Mouse (Mus musculus): Measurements from ENCODE around the gene Catsper1. TPM values are rescaled to one million over a fixed set of nuclear protein-coding genes. Genes with fewer than 3 reads are reported as not detected.

Catsper1 gene
- polyA plus RNA-seq, 1 experiment from 2014 or later: not detected

DNA sequence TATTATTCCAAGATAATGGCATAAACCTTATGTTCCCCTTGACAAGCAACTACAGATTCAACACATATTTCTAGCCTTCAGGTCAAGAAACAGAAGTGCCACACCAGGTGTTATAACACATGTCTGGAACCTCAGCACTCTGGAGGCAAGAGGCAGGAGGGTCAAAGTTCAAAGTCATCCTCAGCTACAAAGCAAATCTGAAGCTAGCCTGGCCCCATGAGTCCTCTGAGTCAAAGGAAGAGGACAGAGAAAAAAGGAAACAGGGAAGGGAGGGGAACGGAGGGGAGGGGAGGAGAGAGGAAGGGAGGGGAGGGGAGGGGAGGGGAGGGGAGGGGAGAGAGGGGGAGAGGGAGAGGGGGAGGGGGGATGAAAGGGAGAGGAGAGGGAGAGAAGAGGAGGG, 20.5 kb downstream of the Catsper1 start:
- H3K36me3 ChIP-seq: no peaks in the 10 kb centered on the region
- ATAC-seq (ENCODE audit: insufficient number of reproducible peaks, low FRiP score, low TSS enrichment, low read depth): no peak
- H3K27ac ChIP-seq (replicated peaks): no peak overlapping the region
- no peaks in the 10 kb centered on the region for H3K27me3 ChIP-seq
- no peak overlapping the region for H3K9ac ChIP-seq
- H3K4me3 ChIP-seq (replicated peaks): no peak overlapping the region
- no CpG with 5 or more reads among the region's 1 CpGs for WGBS
- H3K9me3 ChIP-seq (replicated peaks): no peaks in the 10 kb centered on the region
- H3K4me1 ChIP-seq: no peaks in the 10 kb centered on the region
- H3K4me2 ChIP-seq (replicated peaks): no peak overlapping the region

DNA sequence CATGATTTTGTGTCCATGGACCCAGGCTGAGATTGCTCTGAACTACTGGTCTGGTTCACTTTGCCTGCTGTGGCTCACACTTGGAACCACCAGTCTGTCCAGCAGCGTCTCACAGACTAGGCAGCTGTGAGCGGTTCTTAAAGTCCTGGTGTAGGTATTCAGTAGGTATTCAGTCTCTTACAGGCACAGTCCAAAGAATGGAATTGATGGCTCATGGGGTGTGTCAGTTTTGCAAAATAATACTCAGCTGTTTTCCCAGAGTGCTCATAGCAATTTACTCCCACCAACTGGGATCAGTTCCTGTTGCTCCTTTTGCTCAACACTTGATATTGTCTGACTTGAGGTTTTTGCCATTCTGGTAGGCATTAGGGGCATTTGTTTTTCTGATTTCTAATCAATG, 26.6 kb downstream of the Catsper1 start:
- Histone ChIP-seq H3K4me1 (peaks cover 12% of the 10 kb centered on the region), H3K4me2 (replicated peaks) (no peak overlapping the region), H3K36me3 (peaks cover 17% of the 10 kb centered on the region), H3K9ac (no peak overlapping the region), H3K27ac (replicated peaks) (no peak overlapping the region), H3K9me3 (replicated peaks) (no peaks in the 10 kb centered on the region), H3K4me3 (replicated peaks) (no peak overlapping the region), H3K27me3 (no peaks in the 10 kb centered on the region)
- ATAC-seq (ENCODE audit: insufficient number of reproducible peaks, low FRiP score, low TSS enrichment, low read depth): no peak
- 74% methylated on average over 2 of the region's 2 CpGs for WGBS

DNA sequence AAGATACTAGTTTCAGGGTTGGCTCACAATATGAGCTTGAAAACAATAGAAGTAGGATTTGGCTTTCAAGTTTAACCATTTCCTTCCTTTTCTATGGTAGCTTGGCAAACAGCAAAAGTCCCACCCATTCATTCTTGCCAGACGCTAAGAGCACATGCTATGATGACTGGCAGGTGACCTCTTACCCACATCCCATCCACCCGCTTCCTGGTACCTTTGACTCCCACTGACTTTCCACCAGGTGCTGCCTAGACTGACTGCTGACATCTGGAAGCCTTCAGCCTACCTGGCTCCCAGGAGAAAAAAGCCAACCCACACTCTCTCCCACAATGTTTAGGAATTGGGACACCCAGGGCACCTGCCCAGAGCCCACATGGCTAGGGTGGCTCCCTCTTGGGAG, 28.6 kb downstream of the Catsper1 start:
- Histone ChIP-seq H3K27me3 (no peaks in the 10 kb centered on the region), H3K9ac (no peak overlapping the region), H3K27ac (replicated peaks) (no peak overlapping the region), H3K4me3 (replicated peaks) (no peak overlapping the region), H3K4me1 (peaks cover 24% of the 10 kb centered on the region), H3K36me3 (peaks cover 25% of the 10 kb centered on the region), H3K9me3 (replicated peaks) (no peaks in the 10 kb centered on the region), H3K4me2 (replicated peaks) (no peak overlapping the region)
- no peak for ATAC-seq (ENCODE audit: insufficient number of reproducible peaks, low FRiP score, low TSS enrichment, low read depth)
- WGBS: 97% methylated on average over 2 of the region's 2 CpGs

DNA sequence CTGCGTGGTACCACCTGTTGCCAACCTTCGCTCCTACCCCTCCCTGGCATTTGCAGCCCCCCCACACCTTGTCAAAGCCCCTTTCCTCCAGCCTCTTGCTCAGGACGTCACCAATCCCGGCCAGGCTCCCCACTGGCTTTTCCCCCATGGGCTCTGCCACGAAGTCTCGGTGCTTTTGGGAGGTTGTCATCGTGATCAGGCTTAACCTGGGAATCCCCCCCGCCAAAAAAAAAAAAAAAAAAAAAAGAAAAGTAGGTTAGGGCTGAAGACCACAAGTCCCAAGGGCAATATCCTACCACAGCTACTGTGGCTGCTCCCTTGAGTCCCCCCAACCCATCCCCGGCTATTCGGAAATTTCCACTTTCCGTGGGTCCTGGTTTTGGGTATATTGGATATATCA, 30.2 kb downstream of the Catsper1 start:
- peak overlapping the region; percentile 86 for H3K9ac ChIP-seq
- H3K4me2 ChIP-seq (replicated peaks): peak overlapping the region; percentile 90
- no peaks in the 10 kb centered on the region for H3K9me3 ChIP-seq (replicated peaks)
- H3K27me3 ChIP-seq: no peaks in the 10 kb centered on the region
- H3K4me1 ChIP-seq: peaks cover 24% of the 10 kb centered on the region
- H3K4me3 ChIP-seq (replicated peaks): peak overlapping the region; percentile 95
- ATAC-seq (ENCODE audit: insufficient number of reproducible peaks, low FRiP score, low TSS enrichment, low read depth): no peak
- peak overlapping the region; percentile 98 for H3K27ac ChIP-seq (replicated peaks)
- 15% methylated on average over 11 of the region's 11 CpGs for WGBS
- peaks cover 42% of the 10 kb centered on the region for H3K36me3 ChIP-seq

DNA sequence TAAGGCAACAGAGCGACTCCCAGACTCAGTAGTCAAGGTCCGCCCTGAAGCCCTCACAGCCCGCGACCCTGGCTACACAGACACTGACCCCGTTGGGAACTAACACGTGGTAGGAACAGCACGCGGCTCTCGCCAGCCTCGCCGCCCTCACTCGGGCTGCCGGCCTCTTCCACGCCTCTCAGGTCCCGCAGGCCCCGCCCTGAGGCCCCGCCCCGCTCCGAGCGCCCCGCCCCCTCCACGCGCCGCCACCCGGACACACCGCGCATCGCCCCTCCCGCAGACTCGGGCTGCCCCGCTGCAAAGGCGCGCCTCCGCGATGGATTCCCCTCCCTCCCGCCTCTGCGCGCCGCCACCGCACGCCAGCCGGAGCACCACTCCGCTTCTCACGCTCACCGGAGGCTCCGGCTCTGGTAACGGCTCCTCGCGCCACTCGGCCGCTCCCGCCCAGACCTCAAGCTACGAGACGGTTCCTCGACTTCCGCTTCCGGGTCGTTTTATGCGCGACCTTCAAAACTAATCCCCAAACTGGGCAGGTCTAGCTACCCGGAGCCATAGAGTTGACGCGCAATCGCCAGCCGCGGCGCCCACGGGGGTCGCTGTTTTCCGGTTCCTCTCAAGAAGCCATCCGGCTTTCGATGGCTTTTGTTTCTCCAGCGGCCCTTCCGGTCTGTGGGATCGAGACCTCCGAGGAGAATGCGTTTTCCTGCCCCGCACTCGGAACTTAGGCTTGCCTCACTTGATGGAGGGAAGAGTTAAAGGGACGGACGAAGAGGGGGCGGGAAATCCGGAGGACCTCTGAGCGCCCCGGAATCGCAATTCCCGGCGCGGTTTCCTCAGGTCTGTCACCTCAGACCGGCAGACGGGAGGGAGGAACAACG, 30.9 kb downstream of the Catsper1 start, which contains the start of gene Eif1ad:
Eif1ad (plus strand) TSS at position 567 of the 878 bp plus-strand sequence.
- Histone ChIP-seq H3K9me3 (replicated peaks) (no peaks in the 10 kb centered on the region), H3K36me3 (peaks cover 45% of the 10 kb centered on the region), H3K27ac (replicated peaks) (peak within 1 kb of the TSS; percentile 98), H3K27me3 (no peaks in the 10 kb centered on the region), H3K4me2 (replicated peaks) (peak within 1 kb of the TSS; percentile 90), H3K4me3 (replicated peaks) (peak within 1 kb of the TSS; percentile 95), H3K4me1 (peaks cover 24% of the 10 kb centered on the region), H3K9ac (peak within 1 kb of the TSS; percentile 86)
- under 1% methylated on average over 92 of the region's 92 CpGs for WGBS
- peak; percentile 93 for ATAC-seq (ENCODE audit: insufficient number of reproducible peaks, low FRiP score, low TSS enrichment, low read depth)

DNA sequence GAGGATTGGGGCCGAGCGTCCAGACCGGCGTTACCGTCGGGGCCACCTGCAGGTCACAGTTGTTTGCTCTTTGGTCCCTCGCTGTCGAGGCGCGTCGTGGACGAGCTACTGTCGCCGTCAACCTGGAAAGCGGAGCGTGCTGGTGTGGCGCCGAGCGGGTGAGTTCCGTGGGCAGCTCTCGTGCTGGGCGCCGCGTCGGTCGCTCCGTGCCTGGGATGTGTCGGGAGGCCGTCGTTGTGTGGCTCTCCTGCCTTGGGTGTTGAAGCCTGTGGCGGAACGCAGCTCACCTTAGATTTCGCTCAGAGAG, 31.5 kb downstream of the Catsper1 start, which contains the start of gene Banf1:
Banf1 (minus strand) TSS at position 116 of the 307 bp plus-strand sequence.
- Histone ChIP-seq H3K9me3 (replicated peaks) (no peaks in the 10 kb centered on the region), H3K4me1 (peaks cover 24% of the 10 kb centered on the region), H3K4me2 (replicated peaks) (peak within 1 kb of the TSS; percentile 90), H3K27me3 (no peaks in the 10 kb centered on the region), H3K27ac (replicated peaks) (peak within 1 kb of the TSS; percentile 98), H3K36me3 (peaks cover 51% of the 10 kb centered on the region), H3K9ac (peak within 1 kb of the TSS; percentile 86), H3K4me3 (replicated peaks) (peak within 1 kb of the TSS; percentile 95)
- no peak for ATAC-seq (ENCODE audit: insufficient number of reproducible peaks, low FRiP score, low TSS enrichment, low read depth)
- WGBS: 0% methylated on average over 32 of the region's 33 CpGs

DNA sequence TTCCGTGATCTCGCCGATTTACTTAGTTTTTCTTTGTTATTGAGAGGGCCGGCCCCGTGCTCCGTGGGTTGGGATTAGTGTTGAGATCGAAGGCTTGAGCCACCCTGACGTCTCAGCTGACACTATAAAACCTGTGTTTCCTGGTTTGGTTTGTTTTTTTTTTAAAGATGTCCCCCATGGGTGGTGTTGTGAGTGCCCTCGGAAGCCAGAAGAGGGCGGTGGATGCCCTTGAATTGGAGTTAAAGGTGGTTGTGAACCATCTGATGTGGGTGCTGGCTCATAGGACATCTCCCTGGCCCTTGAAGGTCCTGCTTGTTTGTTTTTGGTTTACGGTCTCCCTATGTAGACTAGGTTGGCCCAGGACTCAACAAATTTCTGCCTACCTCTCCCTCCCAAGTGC, 31.9 kb downstream of the Catsper1 start:
- Histone ChIP-seq H3K4me1 (peaks cover 24% of the 10 kb centered on the region), H3K27me3 (no peaks in the 10 kb centered on the region), H3K4me2 (replicated peaks) (peak overlapping the region; percentile 90), H3K9ac (peak overlapping the region; percentile 86), H3K27ac (replicated peaks) (peak overlapping the region; percentile 98; the same call in 1 of the 2 replicates), H3K9me3 (replicated peaks) (no peaks in the 10 kb centered on the region), H3K4me3 (replicated peaks) (peak overlapping the region; percentile 95), H3K36me3 (peaks cover 55% of the 10 kb centered on the region)
- WGBS: 11% methylated on average over 11 of the region's 11 CpGs
- ATAC-seq (ENCODE audit: insufficient number of reproducible peaks, low FRiP score, low TSS enrichment, low read depth): no peak

DNA sequence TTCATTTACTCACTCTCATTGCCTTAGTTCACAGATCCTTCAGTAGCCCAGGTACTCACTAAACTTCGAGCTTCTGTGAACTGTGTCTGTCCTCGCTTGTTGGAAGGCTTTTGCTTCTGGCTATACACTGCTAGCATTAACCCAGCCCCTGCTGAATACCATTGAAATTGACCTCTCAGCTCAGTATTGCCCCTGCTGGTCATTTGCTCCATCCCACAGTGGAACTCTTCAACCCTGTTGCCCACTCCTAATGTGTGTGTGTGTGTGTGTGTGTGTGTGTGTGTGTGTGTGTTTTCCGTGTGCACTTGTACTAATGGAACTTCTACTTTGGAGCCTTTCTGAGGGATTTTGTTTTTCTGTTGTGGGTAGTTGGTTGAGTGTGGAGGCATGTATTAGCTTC, 35.4 kb downstream of the Catsper1 start:
- Histone ChIP-seq H3K27me3 (no peaks in the 10 kb centered on the region), H3K27ac (replicated peaks) (no peak overlapping the region), H3K4me2 (replicated peaks) (no peak overlapping the region), H3K36me3 (peaks cover 56% of the 10 kb centered on the region), H3K9me3 (replicated peaks) (no peaks in the 10 kb centered on the region), H3K4me1 (peaks cover 13% of the 10 kb centered on the region), H3K9ac (no peak overlapping the region), H3K4me3 (replicated peaks) (no peak overlapping the region)
- ATAC-seq (ENCODE audit: insufficient number of reproducible peaks, low FRiP score, low TSS enrichment, low read depth): no peak
- 83% methylated on average over 3 of the region's 3 CpGs for WGBS

DNA sequence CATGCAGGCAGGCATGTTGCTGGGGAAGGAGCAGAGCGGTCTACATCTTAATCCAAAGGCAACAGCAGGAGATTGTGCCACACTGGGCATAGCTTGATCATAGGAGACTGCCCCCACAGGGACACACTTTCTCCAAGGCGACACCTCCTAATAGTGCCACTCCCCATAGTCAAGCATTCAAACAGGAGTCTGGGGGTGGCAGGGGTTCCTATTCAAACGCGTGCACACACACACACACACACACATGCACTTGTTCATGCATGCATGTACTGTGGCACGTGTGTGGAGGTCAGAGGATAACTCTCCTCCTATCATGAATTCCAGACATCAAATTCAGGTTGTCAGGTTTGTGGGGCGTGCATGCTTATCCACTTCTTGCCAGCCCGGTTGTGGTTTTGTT, 37.2 kb downstream of the Catsper1 start:
- Histone ChIP-seq H3K27ac (replicated peaks) (no peak overlapping the region), H3K9me3 (replicated peaks) (no peaks in the 10 kb centered on the region), H3K9ac (no peak overlapping the region), H3K4me2 (replicated peaks) (no peak overlapping the region), H3K27me3 (no peaks in the 10 kb centered on the region), H3K4me1 (peaks cover 8% of the 10 kb centered on the region), H3K36me3 (peaks cover 58% of the 10 kb centered on the region), H3K4me3 (replicated peaks) (no peak overlapping the region)
- WGBS: 91% methylated on average over 7 of the region's 7 CpGs
- ATAC-seq (ENCODE audit: insufficient number of reproducible peaks, low FRiP score, low TSS enrichment, low read depth): no peak

DNA sequence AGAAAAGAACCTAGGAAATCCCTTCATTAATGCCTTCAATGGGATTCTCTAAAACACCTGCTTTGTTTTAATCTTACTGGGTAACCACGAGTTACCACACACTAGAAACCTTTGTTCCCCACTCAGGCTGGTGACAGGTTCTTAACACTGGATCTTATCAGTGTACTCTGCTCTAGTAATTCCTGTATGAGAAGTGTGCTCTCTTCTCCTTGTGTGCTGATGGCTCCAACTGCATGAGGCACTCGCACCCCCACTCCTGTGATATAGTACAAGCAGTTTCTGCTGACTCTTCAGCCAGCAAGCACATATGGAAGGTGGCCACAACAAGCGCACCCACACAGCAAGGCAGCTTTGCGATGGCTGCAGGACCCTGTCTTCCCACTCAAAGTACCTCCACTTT, 38.6 kb downstream of the Catsper1 start:
- no peaks in the 10 kb centered on the region for H3K27me3 ChIP-seq
- peaks cover 63% of the 10 kb centered on the region for H3K36me3 ChIP-seq
- no peak overlapping the region for H3K4me2 ChIP-seq (replicated peaks)
- ATAC-seq (ENCODE audit: insufficient number of reproducible peaks, low FRiP score, low TSS enrichment, low read depth): no peak
- H3K27ac ChIP-seq (replicated peaks): no peak overlapping the region
- no peaks in the 10 kb centered on the region for H3K4me1 ChIP-seq
- H3K9me3 ChIP-seq (replicated peaks): no peaks in the 10 kb centered on the region
- 85% methylated on average over 4 of the region's 4 CpGs for WGBS
- no peak overlapping the region for H3K9ac ChIP-seq
- no peak overlapping the region for H3K4me3 ChIP-seq (replicated peaks)

DNA sequence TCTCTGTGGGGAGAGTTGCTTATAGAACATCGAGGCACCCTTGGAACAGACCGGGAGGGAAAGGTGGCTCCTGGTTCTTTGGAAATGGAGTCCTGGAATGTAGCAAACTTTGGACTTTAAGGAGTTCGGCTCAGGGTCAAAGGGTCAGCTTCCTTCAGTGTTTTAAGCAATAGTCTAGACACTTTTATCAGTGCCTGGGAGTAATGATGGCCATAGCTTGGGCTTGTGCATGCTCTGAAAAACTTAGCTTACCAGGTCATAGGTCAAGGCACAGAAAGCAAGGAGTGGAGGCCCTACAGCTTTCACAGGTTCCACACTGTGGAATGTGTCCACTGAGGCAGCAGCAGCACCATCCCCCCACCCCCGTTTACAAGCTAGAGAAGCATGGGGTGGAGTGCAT, 39.2 kb downstream of the Catsper1 start:
- no peak overlapping the region for H3K4me2 ChIP-seq (replicated peaks)
- no peaks in the 10 kb centered on the region for H3K4me1 ChIP-seq
- ATAC-seq (ENCODE audit: insufficient number of reproducible peaks, low FRiP score, low TSS enrichment, low read depth): no peak
- no peak overlapping the region for H3K27ac ChIP-seq (replicated peaks)
- no peak overlapping the region for H3K4me3 ChIP-seq (replicated peaks)
- no peaks in the 10 kb centered on the region for H3K9me3 ChIP-seq (replicated peaks)
- no peak overlapping the region for H3K9ac ChIP-seq
- no peaks in the 10 kb centered on the region for H3K27me3 ChIP-seq
- 79% methylated on average over 4 of the region's 4 CpGs for WGBS
- H3K36me3 ChIP-seq: peaks cover 63% of the 10 kb centered on the region

DNA sequence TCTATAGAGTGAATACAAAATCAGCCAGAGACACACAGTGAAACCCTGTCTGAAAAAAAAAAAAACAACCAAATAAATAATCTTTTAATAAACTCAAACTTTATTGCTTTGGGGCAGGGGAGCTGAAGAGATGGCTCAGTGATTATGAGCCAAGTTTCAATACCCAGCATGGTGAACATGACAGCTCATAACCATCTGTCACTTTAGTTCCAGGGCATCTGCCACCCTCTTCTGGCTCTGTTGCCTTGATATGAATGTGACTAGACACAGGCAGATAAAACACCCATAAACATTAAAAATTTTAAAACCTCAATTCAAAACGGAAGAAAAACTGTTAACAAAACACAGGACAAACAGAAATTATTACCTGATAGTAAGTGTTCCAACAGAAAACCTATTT, 41.9 kb downstream of the Catsper1 start:
- Histone ChIP-seq H3K9me3 (replicated peaks) (no peaks in the 10 kb centered on the region), H3K36me3 (peaks cover 66% of the 10 kb centered on the region), H3K4me2 (replicated peaks) (no peak overlapping the region), H3K27me3 (no peaks in the 10 kb centered on the region), H3K27ac (replicated peaks) (no peak overlapping the region), H3K4me1 (no peaks in the 10 kb centered on the region), H3K9ac (no peak overlapping the region), H3K4me3 (replicated peaks) (no peak overlapping the region)
- WGBS: 86% methylated on average over 1 of the region's 1 CpGs
- ATAC-seq (ENCODE audit: insufficient number of reproducible peaks, low FRiP score, low TSS enrichment, low read depth): no peak

Data from embryonic facial prominence, embryonic 15.5 days (tissue).